Mouse (Mus musculus) forebrain, embryonic 12.5 days (tissue): ENCODE data around the gene Fgfr2. TPM values are rescaled to one million over a fixed set of nuclear protein-coding genes. Genes with fewer than 3 reads are reported as not detected.
A peak's percentile ranks its signal among the peaks of the same experiment; 100 is the strongest.

ENCODE experiments used
- ATAC-seq: fragments of 200-750 bp; cut with Nextera tagmentation; 2 replicates; pipeline ENCODE4 v1.8.0; 2017; ENCODE audit warnings: moderate TSS enrichment; ENCODE audit not compliant: low FRiP score
- H3K27ac ChIP-seq: fragments of 300-500 bp; sonication (generic); 2 replicates; pipeline ENCODE4 v1.5.1; 2016; ENCODE audit warnings: mild to moderate bottlenecking
- H3K27me3 ChIP-seq: fragments of 300-500 bp; sonication (generic); 2 replicates; pipeline ENCODE4 v1.6.1; 2016; ENCODE audit warnings: mild to moderate bottlenecking
- H3K36me3 ChIP-seq: fragments of 300-500 bp; sonication (generic); replicated peaks from 2 replicates; pipeline ENCODE4 v1.6.1; 2016; ENCODE audit warnings: mild to moderate bottlenecking
- H3K4me1 ChIP-seq: fragments of 300-500 bp; sonication (generic); 2 replicates; pipeline ENCODE4 v1.6.1; 2016
- H3K4me2 ChIP-seq: fragments of 300-500 bp; sonication (generic); 2 replicates; pipeline ENCODE4 v1.6.1; 2016; ENCODE audit warnings: mild to moderate bottlenecking, moderate library complexity
- H3K4me3 ChIP-seq: fragments of 300-500 bp; sonication (generic); replicated peaks from 2 replicates; pipeline ENCODE4 v1.5.1; 2016; ENCODE audit warnings: mild to moderate bottlenecking
- H3K9ac ChIP-seq: fragments of 300-500 bp; sonication (generic); 2 replicates; pipeline ENCODE4 v1.6.1; 2016; ENCODE audit warnings: mild to moderate bottlenecking
- H3K9me3 ChIP-seq: fragments of 300-500 bp; sonication (generic); 2 replicates; pipeline ENCODE4 v1.6.1; 2016
- WGBS: fragments of 180-500 bp; shearing (Covaris S2); methylation state at CpG from one replicate; pipeline ENCODE4 v1.1.7; 2016; 5-methylcytosine and 5-hydroxymethylcytosine counted together
- polyA plus RNA-seq: library from polyadenylated mRNA; unstranded; fragments of >200 nt; fragmentation: Nextera tagmentation; extraction: Ambion mirVana; gene quantifications from 2 replicates; pipeline ENCODE4 v1.2.1, GENCODE M21; 2016

Gene Fgfr2
- polyA plus RNA-seq, 1 experiment from 2014 or later: 89.6 TPM

DNA sequence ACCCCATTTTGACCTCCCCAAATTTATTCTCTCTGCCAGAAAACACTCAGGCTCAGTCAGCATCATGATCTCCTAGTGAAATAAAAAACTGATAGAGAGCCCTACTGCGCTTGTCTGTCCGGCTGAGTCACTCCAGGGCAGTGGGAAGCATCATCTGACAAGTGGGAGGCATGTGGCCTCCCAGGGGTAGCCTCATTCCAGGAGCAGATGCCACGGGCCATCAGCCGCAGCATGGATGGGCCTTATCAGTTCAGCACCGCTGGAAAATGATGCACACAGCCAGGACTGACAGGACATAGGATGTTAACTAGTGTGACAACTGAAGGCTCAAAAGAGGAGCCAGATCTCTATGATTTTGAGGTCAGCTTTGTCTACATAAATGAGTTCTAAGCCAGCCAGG is 281.9 kb downstream of the Fgfr2 start:
- ATAC-seq: no peak
- no peak overlapping the region for H3K27ac ChIP-seq
- no peaks in the 10 kb centered on the region for H3K9me3 ChIP-seq
- H3K4me1 ChIP-seq: no peaks in the 10 kb centered on the region
- no peak overlapping the region for H3K4me2 ChIP-seq
- no peaks in the 10 kb centered on the region for H3K27me3 ChIP-seq
- H3K9ac ChIP-seq: no peak overlapping the region
- 89% methylated on average over 5 of the region's 5 CpGs for WGBS
- H3K36me3 ChIP-seq: peaks cover 38% of the 10 kb centered on the region
- H3K4me3 ChIP-seq: no peak overlapping the region

DNA sequence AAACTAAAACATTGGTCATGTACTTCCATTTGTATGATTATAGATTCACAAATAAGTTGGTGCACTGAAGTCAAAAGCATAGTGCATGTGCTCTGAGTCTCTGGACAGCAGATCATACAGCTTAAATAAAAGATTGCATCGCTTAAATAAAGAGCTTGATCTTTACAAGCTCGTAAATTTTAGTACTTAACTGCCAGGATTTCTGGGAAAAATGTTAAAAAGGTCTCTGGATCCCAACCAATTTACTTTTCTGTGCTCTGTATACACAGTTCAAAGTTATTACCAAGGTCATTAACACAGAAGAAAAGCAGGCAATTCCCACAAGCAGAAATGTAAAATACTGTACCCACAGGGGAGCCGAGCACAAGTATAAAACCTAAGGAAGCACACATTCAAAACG is 292.2 kb downstream of the Fgfr2 start:
- ATAC-seq: no peak
- no peak overlapping the region for H3K9ac ChIP-seq
- no peaks in the 10 kb centered on the region for H3K9me3 ChIP-seq
- 61% methylated on average over 4 of the region's 4 CpGs for WGBS
- no peaks in the 10 kb centered on the region for H3K27me3 ChIP-seq
- no peak overlapping the region for H3K27ac ChIP-seq
- no peak overlapping the region for H3K4me2 ChIP-seq
- no peaks in the 10 kb centered on the region; the same call in 1 of the 2 replicates for H3K4me1 ChIP-seq
- H3K36me3 ChIP-seq: peaks cover 47% of the 10 kb centered on the region
- H3K4me3 ChIP-seq: no peak overlapping the region

DNA sequence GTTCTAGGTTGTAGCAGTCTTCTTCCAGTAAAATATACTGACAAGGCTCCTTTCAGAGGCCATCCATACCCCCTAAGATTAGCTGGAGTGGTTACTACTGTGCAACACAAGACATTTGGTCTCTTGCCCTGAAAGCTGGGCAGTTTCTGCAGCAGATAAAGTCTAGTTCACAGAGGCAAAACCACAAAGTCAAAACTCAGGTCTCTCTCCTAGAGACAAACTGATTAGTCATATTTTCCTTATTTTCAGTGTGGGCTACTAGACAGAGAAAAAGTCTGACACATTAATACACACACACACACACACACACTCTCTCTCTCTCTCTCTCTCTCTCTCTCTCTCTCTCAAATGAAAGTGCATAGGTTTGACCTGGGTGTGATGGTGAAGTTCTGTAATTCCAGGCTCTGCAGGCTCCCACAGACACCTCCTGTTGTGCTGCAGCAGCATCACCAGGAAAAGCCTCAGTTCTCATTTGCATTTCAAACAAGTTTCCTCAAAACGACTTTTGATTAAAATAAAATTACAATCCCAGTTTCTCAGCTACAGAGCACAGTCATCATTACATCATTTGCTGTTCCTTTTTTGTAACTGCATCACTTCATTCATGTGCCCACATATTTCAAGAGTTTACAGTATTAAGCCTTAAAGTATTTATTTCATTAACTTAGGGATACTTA is 298.7 kb downstream of the Fgfr2 start:
- Histone ChIP-seq H3K27ac (peak overlapping the region; percentile 37), H3K9me3 (no peaks in the 10 kb centered on the region), H3K4me2 (no peak overlapping the region), H3K4me3 (no peak overlapping the region), H3K27me3 (no peaks in the 10 kb centered on the region), H3K36me3 (peaks cover 27% of the 10 kb centered on the region), H3K4me1 (peaks cover 28% of the 10 kb centered on the region; the same call in 1 of the 2 replicates), H3K9ac (no peak overlapping the region)
- no peak for ATAC-seq
- 22% methylated on average over 1 of the region's 1 CpGs for WGBS

DNA sequence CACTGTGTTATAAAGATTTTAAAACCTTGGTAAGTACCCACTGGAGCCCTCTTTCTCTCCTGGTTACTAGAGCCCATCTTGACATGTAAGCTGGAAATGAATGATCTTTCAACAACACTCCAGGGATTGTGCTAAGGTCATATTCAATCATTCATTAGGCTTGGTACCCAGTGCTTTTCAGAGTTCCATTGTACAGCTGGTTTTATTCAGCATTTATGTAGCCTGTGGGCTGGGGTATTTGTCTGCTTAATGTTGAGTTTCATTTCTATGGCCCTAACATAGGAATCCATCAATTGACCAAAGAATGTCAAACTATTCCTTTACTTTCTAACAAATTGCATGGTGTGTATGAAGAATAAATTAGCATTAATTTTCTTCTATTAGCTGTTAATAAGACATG is 299.3 kb downstream of the Fgfr2 start:
- H3K9ac ChIP-seq: no peak overlapping the region
- H3K36me3 ChIP-seq: peaks cover 27% of the 10 kb centered on the region
- H3K27me3 ChIP-seq: no peaks in the 10 kb centered on the region
- no peak overlapping the region for H3K4me2 ChIP-seq
- no peaks in the 10 kb centered on the region for H3K9me3 ChIP-seq
- no peak overlapping the region for H3K27ac ChIP-seq
- H3K4me1 ChIP-seq: peaks cover 28% of the 10 kb centered on the region; the same call in 1 of the 2 replicates
- ATAC-seq: no peak
- H3K4me3 ChIP-seq: no peak overlapping the region

GRCm38 (mm10) chr7:132820692-132821091 is 302.5 kb downstream of the Fgfr2 start:
- H3K4me3 ChIP-seq: no peak overlapping the region
- peaks cover 12% of the 10 kb centered on the region; the same call in 1 of the 2 replicates for H3K36me3 ChIP-seq
- H3K27ac ChIP-seq: peak overlapping the region; percentile 46; the same call in 1 of the 2 replicates
- H3K9me3 ChIP-seq: no peaks in the 10 kb centered on the region
- no peak overlapping the region for H3K9ac ChIP-seq
- H3K27me3 ChIP-seq: no peaks in the 10 kb centered on the region
- H3K4me2 ChIP-seq: no peak overlapping the region
- 39% methylated on average over 3 of the region's 3 CpGs for WGBS
- ATAC-seq: peak; percentile 33; the same call in 1 of the 2 replicates
- H3K4me1 ChIP-seq: peaks cover 38% of the 10 kb centered on the region

- no peaks in the 10 kb centered on the region for H3K27me3 ChIP-seq
- no peak overlapping the region for H3K9ac ChIP-seq
- ATAC-seq: no peak
- peaks cover 39% of the 10 kb centered on the region for H3K4me1 ChIP-seq
- H3K36me3 ChIP-seq: 0 out of 2 replicates have a peak, but pooled peaks cover 3% of the 10 kb centered on the region
- H3K4me3 ChIP-seq: no peak overlapping the region
- 63% methylated on average over 6 of the region's 6 CpGs for WGBS
- no peaks in the 10 kb centered on the region for H3K9me3 ChIP-seq
- no peak overlapping the region for H3K4me2 ChIP-seq
- H3K27ac ChIP-seq: no peak overlapping the region
These were observed 306.1 kb downstream of the Fgfr2 start for GRCm38 (mm10) chr7:132817056-132817455.

DNA sequence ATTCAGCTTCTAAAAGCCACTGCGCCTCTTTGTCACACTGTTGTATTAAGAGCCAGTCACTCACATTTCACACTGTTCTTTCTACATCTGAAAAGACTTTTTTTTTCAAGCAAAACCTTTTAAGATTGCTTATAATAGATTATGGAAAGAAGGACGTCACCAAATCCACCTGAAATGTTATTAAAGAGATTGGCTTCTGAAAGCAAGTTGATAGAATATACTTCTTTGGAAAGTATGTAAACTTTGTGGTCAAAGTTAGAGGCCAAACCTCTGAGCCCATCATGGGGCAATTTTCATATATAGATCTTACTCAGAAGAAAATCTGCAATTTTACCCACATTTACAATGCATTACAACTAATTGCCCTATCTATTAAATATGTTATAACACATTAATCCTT is 306.6 kb downstream of the Fgfr2 start:
- 36% methylated on average over 2 of the region's 2 CpGs for WGBS
- H3K4me1 ChIP-seq: peaks cover 45% of the 10 kb centered on the region
- no peak for ATAC-seq
- H3K9me3 ChIP-seq: no peaks in the 10 kb centered on the region
- 0 out of 2 replicates have a peak overlapping the region, but pooled peaks have one; percentile 2 for H3K27ac ChIP-seq
- H3K27me3 ChIP-seq: no peaks in the 10 kb centered on the region
- H3K9ac ChIP-seq: no peak overlapping the region
- H3K4me3 ChIP-seq: no peak overlapping the region
- H3K4me2 ChIP-seq: no peak overlapping the region
- 0 out of 2 replicates have a peak, but pooled peaks cover 2% of the 10 kb centered on the region for H3K36me3 ChIP-seq

- Histone ChIP-seq H3K4me3 (no peak overlapping the region), H3K27ac (no peak overlapping the region), H3K4me2 (no peak overlapping the region), H3K4me1 (peaks cover 53% of the 10 kb centered on the region), H3K9me3 (no peaks in the 10 kb centered on the region), H3K27me3 (no peaks in the 10 kb centered on the region), H3K36me3 (no peaks in the 10 kb centered on the region), H3K9ac (no peak overlapping the region)
- WGBS: 79% methylated on average over 5 of the region's 5 CpGs
- ATAC-seq: no peak
These were observed 308.1 kb downstream of the Fgfr2 start for GRCm38 (mm10) chr7:132815081-132815480.

DNA sequence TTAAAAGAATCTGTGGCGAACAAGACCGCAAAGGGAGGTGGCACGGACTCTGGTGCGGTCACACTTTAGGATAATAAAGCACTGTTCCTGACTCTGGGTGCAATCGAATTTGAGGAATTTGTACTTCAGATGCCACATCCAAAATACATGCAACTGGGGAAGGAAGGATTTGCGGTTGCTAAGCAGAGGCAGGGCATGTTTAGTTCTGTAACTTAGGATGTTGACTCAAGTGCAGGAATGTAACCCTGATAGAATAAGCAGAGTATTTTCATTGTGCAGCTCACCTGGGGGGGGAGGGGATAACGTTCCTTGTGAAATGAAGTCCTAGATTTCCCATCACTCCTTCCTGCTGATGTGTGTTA is 309.1 kb downstream of the Fgfr2 start:
- Histone ChIP-seq H3K9ac (peak overlapping the region; percentile 87), H3K27ac (peak overlapping the region; percentile 94), H3K4me3 (peak overlapping the region; percentile 79), H3K4me1 (peaks cover 63% of the 10 kb centered on the region), H3K27me3 (no peaks in the 10 kb centered on the region), H3K36me3 (no peaks in the 10 kb centered on the region), H3K9me3 (no peaks in the 10 kb centered on the region), H3K4me2 (peak overlapping the region; percentile 81)
- no peak for ATAC-seq
- WGBS: 2% methylated on average over 7 of the region's 7 CpGs

GRCm38 (mm10) chr7:132813416-132814088 is 309.6 kb downstream of the Fgfr2 start, which contains the start of gene Fam53b:
Gene Fam53b, minus strand, starts transcription at chr7:132813886.
- under 1% methylated on average over 61 of the region's 85 CpGs for WGBS
- H3K4me1 ChIP-seq: peaks cover 68% of the 10 kb centered on the region

DNA sequence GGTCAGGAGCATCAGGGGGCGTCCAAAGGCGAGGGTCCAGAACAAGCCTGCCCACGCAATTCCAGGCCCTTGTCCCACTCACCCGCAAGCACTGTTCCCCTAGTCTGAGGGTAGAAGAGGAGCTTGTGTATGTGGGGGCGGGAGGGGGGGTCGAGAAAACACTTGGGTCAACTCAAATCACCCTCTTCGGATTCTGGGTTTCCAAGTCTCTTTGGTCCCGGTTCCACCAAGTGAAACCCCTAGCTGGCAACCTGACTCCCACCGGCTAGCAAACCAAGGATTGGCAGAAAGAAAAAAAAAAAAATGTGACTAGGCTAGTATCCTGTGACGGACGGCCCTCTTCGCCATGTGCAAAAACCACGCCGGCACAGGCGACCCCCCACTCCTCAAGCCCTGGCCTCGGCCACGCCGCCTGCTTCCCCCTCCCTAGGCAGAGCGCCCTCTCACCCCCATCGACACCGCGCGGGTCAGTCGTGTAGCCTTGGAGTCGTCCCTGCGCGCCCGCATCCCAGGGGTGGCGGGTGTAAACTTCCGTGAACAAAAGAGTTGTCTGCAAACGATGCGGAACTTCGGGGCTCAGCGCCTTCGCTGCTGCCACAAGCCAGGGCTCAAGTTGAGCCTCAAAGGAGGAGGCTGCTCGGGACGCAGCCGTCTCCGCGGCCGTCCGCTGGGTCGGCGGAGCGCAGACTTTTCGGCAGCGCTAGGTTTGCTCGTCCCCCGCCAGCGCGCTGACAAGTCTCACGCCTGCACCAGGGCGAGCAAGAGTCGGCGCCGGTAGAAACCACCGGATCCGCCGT is 310.3 kb downstream of the Fgfr2 start:
- peak; percentile 56 for ATAC-seq
- Histone ChIP-seq H3K4me3 (peak overlapping the region; percentile 79), H3K27me3 (no peaks in the 10 kb centered on the region), H3K9me3 (no peaks in the 10 kb centered on the region), H3K9ac (peak overlapping the region; percentile 87), H3K4me2 (peak overlapping the region; percentile 81), H3K4me1 (peaks cover 75% of the 10 kb centered on the region), H3K27ac (peak overlapping the region; percentile 94), H3K36me3 (no peaks in the 10 kb centered on the region)
- under 1% methylated on average over 56 of the region's 59 CpGs for WGBS

More at GRCm38 (mm10) chr7:132813416-132814088, 309.6 kb downstream of the Fgfr2 start, which contains the start of gene Fam53b:
- ATAC-seq: peak; percentile 67
- Histone ChIP-seq H3K36me3 (no peaks in the 10 kb centered on the region), H3K27me3 (no peaks in the 10 kb centered on the region), H3K9ac (peak within 1 kb of the TSS; percentile 87), H3K27ac (peak within 1 kb of the TSS; percentile 94), H3K9me3 (no peaks in the 10 kb centered on the region), H3K4me3 (peak within 1 kb of the TSS; percentile 79), H3K4me2 (peak within 1 kb of the TSS; percentile 81)
